Mouse (Mus musculus) thymus, adult 18-20 months (tissue): ENCODE measurements around the gene Fgf9.

Source experiments
- DNase-seq, 2 experiments: peaks; one replicate each; pipeline ENCODE4 v3.0.0; 2022; ENCODE audit warnings: mixed read lengths in 2 of 2

The Fgf9 gene

DNA sequence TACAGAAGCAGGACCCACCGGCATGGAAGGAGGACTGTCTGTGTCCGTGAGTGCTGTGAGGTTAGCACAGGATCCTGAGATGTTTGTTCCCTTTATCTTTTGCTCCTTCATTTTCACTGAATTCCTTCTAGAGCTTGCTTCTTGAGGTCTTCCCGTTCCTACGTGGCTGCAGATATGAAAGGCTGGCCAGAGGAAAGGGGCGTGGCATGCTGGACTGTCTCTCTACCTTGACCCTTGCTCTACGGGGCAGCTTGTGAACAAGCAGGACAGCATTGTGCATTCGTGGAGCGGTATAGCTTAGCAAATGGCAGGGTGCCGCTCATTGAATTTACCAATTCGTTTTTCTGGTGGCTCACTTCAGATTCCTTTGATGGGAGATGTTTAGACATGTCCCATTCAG lies 21.0 kb downstream of the Fgf9 start:
- DNase-seq, result no peak

DNA sequence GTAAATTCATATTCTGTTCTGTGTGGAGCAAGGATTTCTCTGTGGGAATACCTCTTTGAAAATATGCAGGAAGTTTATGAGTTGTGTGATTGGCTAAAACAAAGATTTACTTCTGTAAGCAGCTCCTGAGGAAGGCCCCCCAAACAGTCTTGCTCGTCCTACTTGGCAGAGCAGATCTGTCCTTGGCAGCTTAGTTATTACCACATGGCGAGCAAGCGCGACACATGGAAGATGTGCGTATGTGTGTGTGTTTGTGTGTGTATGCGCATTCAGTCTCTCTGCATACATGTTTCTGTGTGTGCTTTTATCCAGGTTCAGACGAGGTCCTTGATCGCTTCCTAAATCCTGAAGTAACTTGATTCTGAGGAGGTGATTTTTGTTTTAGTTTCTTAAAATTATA lies 29.3 kb downstream of the Fgf9 start:
- no peak for DNase-seq

DNA sequence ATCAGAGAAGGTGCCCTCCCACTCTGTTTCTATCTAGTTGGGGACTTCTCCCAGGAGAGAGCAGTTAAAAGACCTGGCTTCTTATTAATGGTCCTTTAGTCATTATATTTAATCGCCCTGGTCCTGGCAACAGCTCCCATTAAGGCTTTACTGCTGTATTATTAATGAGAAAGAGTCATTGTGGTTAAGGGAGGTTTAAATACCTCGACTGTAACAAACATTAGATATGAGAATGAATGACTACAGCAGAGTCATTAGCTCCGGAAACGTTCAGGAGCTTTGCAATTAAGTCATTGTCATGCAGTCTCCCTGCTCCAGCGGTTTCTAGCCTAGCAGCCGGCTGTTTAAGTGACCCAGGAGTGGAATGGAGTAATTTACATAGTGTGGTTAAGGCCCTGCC lies 31.0 kb downstream of the Fgf9 start:
- DNase-seq, result no peak

DNA sequence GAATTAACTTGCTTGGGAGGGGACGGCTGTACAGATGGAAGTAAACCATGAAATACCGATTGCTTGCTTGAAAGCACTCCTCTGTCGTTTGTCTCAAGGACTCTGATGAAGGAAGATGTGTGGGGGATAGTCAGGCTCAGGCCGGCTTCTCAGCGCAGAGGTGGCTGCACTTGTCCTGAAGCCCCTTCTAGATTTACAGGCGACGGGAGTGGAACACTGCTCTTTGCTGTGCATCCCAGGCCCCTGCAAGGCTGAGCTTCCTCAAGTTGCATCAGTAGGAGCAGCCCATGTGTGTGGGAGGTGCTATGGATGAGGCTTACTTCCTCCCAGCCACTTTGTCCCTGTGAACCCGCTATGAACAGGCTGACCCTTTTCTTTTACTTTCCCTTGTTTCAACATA lies 33.9 kb downstream of the Fgf9 start:
- no peak for DNase-seq

DNA sequence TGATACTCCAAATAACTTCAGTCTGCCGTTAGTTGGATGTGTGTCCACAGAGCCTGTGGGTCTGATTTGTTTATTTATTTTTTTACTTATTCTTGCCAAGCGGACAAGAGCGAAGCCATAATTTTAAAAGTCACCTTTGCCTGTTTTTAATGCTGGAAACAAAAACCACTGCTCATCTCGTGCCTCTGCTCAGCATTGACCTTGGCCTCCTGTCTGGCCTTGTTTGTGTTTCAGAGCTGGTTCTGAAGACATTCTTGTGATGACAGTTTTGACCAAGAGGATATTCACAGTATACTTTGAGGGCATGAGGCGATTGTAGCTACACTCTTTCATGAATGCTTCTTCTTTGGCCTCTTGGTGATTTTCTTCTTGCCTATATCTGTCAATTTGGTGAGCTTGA lies 35.2 kb downstream of the Fgf9 start:
- DNase-seq, result no peak

DNA sequence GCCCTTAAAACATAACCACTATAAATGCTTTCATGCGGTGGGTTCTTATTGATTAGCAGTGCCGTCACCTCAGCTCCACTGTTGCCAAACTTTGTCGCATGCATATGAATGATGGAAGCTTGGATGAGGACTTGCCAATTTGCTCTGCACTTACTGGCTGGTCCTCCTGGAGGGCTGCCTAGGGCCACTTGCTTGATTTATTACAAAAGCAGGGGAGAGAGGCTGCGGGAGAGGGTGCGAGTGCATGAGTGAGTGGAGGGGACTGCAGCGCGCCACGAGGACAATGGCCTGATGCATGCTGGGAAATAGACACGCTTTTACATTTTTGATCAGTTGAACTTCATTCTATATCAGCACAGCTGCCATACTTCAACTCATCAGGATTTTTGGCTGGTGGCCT lies 39.3 kb downstream of the Fgf9 start:
- DNase-seq, result no peak

DNA sequence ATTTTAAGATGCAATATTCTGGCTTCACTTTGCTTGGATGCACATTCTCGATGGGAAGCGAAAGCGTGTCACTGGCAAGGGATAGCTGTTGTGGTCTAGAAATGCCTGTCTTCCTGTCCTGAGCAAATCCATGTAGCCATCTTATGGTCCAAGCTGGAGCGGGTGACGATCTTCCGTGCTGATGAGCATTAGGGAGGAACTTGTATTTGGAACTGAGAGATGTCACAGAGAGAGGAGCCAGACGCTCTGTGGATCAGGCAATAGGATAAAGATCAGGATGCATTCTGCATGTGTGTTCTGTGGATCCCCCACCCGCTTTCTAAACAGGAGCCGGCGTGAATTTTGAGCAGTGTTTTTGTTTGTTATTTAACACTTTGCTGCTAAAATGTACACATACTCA lies 41.2 kb downstream of the Fgf9 start:
- no peak for DNase-seq

DNA sequence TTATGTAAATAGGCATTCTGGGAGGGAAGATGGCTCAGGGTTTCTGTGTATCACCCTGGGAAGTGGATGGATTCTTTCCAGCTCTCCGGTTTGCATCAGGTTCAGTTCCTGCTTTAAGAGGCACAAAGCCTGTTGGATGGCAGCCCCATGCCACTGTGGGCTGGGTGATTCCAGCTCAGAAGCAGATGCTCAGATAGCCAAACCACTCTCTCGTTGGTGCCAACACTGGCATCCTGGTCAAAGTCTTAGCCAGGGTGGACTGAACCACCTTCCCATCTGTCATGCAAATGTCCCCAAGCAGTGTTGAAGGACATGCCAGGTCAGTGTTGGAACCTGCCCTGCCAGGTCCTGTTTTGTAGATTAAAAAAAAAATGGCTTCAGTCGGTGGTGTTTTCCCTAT lies 42.0 kb downstream of the Fgf9 start:
- DNase-seq, result no peak

DNA sequence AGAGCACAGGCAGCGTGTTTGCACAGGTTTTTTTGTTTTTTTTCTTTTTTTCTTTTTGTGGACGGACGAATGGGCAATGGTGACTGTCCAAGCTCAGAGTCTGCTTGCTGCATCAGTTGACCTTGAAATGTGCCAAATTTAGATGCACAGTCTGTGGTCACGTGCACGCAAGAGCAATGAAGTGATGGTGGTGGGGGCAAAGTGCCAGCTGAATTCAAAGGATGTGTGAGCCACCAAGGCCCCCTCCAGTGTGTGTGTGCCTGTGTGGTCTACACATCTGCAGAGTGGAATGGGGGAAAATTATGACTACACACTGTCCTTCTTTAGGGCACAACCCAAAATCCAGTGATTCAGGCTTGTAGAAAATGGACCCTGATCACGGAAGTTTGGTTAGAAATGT lies 42.8 kb downstream of the Fgf9 start:
- DNase-seq, result no peak

DNA sequence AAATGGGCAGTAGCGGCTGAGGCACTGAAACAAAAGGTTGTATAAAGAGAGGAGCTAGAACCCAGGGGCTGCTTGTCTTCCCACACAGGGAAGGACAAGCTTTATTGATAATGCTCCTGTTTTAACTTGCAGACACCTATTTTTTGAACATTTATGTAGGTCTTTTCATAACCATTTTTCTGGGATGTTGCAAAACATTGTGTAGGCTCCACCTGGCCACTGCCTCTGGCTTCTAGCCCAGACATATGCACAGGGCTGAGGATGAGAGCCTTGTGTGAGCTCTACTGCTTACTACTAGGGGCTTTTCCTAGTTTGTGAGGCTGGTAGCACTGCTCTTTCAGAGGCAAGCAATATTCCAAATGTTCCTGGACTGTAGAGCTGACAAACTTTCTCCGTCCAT lies 43.8 kb downstream of the Fgf9 start:
- DNase-seq, result no peak

DNA sequence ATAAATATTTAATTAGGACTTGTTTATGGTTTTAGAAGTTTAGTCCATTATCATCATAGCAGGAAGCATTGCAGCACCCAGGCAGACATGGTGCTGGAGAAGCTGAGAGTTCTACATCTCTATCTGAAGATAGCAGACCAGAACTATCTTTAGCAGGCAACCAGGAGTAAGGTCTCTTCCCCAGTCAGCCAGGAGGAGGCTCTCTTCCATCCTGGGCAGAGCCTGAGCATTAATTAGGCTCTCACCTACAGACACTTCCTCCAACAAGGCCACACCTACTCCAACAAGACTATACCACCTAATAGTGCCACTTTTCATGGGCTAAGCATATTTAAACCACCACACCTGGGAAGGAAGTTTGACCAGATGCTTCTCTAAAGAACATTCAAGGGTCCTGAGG lies 54.3 kb downstream of the Fgf9 start:
- no peak for DNase-seq

DNA sequence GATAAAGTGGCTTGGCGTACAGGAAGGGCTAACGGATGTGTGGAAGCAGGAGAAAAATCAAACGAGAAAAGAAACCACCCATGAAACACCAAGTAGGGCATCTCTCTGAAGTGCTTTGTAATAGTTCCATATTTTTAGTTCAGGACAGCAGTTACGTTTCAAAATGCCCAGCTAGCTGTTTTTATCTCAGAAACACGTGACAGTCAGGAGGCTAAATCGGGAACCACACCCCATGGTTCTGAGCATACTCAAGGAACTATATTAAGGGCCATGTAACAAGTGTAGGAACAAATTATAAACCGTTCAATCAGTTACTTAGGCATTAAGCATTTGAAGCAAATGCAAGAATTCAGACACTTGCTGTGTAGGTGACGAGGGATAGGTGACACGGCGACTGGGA lies 56.2 kb downstream of the Fgf9 start:
- DNase-seq, result no peak

DNA sequence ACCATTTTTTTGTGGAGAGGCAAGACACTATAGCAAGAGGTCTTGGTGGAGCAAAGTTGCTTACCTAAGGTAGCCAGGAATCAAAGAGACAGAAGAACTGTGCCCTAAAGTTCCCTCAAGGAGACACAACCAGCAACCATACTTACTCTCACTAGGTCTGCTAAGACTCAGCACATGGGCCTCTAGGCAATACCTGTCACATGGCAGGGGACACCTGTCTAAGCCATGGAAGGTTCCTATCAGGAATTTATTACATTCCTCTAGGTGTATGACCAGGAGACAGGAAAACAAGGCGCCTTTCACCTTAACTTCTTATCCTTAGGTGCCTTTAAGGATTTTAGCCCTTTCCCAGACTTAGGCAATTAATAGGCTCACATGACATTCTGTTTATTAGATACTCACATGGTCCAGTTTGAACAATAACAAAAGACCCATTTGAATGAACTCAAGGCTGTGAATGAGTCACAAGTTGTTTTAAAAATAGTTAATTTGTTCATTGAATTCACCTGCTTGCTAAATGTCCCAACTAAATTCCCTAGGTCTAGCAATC lies 69.2 kb downstream of the Fgf9 start:
- no peak for DNase-seq

DNA sequence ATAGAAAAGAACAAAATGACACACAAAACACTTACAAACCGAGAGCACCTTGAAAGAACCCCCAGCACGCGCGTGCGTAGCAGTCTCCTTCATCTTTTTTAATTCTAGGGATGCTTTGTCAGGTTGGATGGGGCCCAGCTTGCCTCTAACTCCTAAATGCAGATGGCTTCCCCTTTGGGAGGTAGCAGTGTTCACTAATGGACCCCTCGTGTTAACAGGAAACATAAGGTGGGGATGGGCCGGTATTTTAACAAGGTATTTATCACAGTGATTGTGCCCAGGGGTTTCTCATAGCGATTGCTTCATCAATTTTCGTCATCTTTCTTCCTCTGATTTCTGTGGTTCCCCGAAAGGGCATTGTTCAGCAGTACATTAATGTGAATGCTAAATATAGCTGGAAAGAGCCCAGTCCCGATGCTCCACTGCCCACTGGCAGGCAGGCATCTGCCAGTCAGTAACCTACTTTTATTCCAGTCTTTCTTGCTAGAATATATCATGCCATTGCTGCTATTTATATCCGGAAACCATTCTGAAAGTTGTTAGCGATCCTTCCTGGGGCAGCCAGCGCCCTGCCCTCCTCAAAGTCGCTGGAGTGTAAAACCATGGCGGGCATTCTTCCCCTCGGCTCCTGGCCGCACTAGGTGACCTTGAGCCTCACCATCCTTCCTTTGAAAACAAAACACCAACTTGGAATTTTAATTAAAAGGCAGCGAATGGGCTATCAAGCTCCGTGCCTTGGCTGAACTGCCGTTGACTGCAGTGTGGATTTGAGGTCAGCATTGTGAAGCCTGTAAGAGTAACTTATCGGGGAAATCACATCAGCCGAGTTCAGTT lies 79.5 kb downstream of the Fgf9 start:
- DNase-seq, result no peak

DNA sequence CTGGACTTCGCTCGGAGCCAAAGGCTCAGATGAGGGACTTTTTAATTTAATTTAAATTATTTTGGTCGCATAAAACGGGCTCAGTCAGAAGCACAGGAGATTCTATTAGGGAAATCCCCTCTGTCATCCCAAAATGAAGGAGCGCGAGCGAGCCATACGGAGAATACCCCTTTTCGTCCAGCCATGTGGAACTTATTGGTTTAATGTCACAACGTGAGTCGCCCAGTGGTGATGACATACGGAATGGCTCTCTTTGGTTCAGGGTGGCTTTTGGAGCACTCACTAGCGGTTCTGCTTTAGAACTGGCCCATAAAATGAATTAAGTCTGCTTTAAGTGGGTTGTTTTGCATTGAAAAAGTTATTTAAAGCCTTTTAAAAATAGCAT lies 80.1 kb downstream of the Fgf9 start:
- DNase-seq, result no peak

DNA sequence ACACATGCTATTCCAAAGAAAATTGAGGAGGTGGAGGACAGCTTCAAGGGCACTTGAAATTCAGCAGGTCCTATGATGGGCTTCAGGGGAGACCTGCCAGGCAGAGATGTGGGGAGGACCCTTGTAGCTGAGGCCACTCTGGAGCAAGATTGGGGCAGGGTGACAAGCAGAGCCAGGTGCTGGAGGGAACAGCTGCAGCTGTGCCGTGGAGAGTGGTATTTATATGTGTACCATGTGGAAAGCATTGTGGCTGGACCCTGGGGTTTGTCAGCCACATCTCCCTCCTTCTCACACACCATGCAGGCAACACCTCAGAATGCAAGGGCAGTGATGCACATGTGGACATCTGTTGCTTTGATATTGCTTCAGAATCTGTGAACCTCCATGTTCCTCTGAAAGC lies 81.8 kb downstream of the Fgf9 start:
- no peak for DNase-seq

DNA sequence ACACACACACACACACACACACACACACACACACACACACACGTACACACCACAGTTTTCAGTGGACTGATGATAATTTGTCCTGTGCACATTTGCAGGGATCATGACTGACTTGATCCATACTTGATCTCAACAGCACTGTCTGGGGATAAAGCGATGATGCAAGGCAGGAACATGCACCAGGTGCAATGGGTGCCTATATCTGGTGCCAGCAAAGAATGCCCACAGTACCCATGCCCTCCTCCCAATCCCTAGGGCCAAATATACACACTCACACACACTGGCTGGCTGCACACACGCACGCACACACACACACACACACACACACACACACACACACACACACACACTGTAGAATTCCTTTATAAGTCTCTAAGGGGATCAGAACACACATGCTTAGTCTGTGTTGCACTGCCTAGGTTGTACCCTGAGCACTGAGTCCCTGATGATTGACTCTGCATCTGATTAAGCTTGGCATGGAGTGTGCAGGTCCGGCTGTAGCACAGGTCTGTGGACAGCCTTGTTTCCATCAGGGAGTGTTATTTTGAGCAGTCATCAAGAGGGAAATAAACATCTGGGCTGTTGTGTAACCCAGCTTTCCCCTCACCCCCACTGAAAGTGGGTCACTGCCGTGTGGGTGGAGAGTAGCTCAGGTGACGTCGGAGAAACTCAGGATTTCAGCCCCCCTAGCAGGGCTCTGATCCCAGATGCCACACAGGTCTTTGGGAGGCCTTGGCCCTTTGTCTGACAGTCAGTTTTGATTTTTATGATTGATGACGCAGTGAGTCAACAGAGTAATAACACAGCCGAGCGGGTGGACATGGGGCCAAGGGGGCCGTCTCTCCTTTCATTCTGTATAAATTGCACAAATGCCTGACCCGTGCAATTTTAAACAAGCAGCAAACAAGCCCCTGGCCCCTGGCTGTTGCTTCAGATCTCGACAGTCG lies 83.4 kb downstream of the Fgf9 start:
- DNase-seq, result no peak

DNA sequence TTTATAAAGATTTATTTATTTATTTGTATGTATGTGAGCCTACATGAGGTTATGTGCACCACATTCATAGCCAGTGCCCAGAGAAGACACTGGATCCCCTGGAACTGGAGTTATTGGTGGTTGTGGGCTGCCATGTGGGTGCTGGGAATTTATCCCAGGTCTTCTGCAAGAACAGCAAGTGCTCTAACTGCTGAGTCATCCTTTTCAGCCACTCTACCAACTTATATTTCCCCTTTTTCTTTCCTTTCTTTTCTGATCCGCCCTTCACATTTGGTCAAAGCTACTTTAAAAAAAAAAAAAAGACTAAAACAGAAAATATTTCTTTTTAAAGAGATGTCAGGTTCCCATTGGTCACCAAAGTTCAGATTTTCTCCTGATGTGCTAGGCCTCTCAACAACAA lies 90.3 kb downstream of the Fgf9 start:
- DNase-seq, result no peak
